Comparison of ENCODE assay signal across 8 mouse cellular contexts in genomic region chr11:69366855-69367615, GRCm38 (mm10). TPM values are rescaled to one million over a fixed set of nuclear protein-coding genes. Genes with fewer than 3 reads are reported as not detected.
DNase-seq lines count a peak whose midpoint lies in the region; ATAC-seq and TF ChIP-seq lines count a peak whose summit lies in the region.

No protein-coding gene starts in this region.

- H3K9ac ChIP-seq in limb, embryonic 14.5 days (ENCODE audit: low read depth, low read length, severe bottlenecking), result peak overlapping the region; percentile 100

- peak overlapping the region; percentile 94 for H3K4me2 ChIP-seq in limb, embryonic 14.5 days (replicated peaks; ENCODE audit: low read depth, low read length, severe bottlenecking)

- H3K4me3 ChIP-seq in E14TG2a.4 (replicated peaks; ENCODE audit: low read length), result 0 out of 2 replicates have a peak overlapping the region, but pooled peaks have one; percentile 7
- H3K4me3 ChIP-seq in hindbrain, embryonic 10.5 days, result peak overlapping the region; percentile 89
- H3K4me3 ChIP-seq in limb, embryonic 14.5 days (replicated peaks; ENCODE audit: low read length), result peak overlapping the region; percentile 94

- peaks cover 61% of the 10 kb centered on the region for H3K4me1 ChIP-seq in E14TG2a.4 (replicated peaks; ENCODE audit: low read depth, low read length)
- peaks cover 81% of the 10 kb centered on the region for H3K4me1 ChIP-seq in hindbrain, embryonic 10.5 days (replicated peaks)
- peaks cover 46% of the 10 kb centered on the region for H3K4me1 ChIP-seq in limb, embryonic 14.5 days (ENCODE audit: control insufficient read depth, insufficient read depth, low read length)

- TF ChIP-seq CTCF in E14TG2a.4 (conservative IDR thresholded peaks at IDR 0.05; ENCODE audit: low read length), result no peak

- DNase-seq in left cerebral cortex, adult 18-20 months (ENCODE audit: low spot score in 2 of 2), result peak; percentile 21 to 31
- no peak for DNase-seq in left cerebral cortex, adult 11 months (ENCODE audit: low spot score)
- peak; percentile 48 for DNase-seq in embryo, embryonic 9.5 days (ENCODE audit: extremely low spot score)
- peak; percentile 56 for DNase-seq in hindbrain, embryonic 10.5 days (ENCODE audit: low spot score)
- DNase-seq in limb, embryonic 14.5 days (ENCODE audit: low spot score), result peak; percentile 33
- peak; percentile 51 for DNase-seq in neural tube, embryonic 10.5 days (ENCODE audit: extremely low spot score, low spot score)
- no peak for DNase-seq in layer of hippocampus, adult 18-20 months (ENCODE audit: low spot score in 2 of 2)

- WGBS in hindbrain, embryonic 10.5 days, result under 1% methylated on average over 22 of the region's 22 CpGs
- under 1% methylated on average over 22 of the region's 22 CpGs for WGBS in limb, embryonic 14.5 days

- peak overlapping the region; percentile 100 for H3K27ac ChIP-seq in hindbrain, embryonic 10.5 days
- H3K27ac ChIP-seq in limb, embryonic 14.5 days (replicated peaks; ENCODE audit: low read depth, low read length), result peak overlapping the region; percentile 100

- ATAC-seq in limb, embryonic 14.5 days (ENCODE audit: low FRiP score, low read depth), result no peak

- H3K27me3 ChIP-seq in E14TG2a.4 (ENCODE audit: insufficient read depth, low read length), result peaks cover 71% of the 10 kb centered on the region
- no peaks in the 10 kb centered on the region for H3K27me3 ChIP-seq in hindbrain, embryonic 10.5 days (ENCODE audit: insufficient read depth, poor library complexity, severe bottlenecking)
- no peaks in the 10 kb centered on the region for H3K27me3 ChIP-seq in limb, embryonic 14.5 days (ENCODE audit: control insufficient read depth, insufficient read depth, low read length)

- H3K36me3 ChIP-seq in E14TG2a.4 (ENCODE audit: insufficient read depth, low read length), result no peaks in the 10 kb centered on the region
- H3K36me3 ChIP-seq in hindbrain, embryonic 10.5 days, result peaks cover 24% of the 10 kb centered on the region
- H3K36me3 ChIP-seq in limb, embryonic 14.5 days (ENCODE audit: control insufficient read depth, insufficient read depth, low read length), result peaks cover 25% of the 10 kb centered on the region

- no peaks in the 10 kb centered on the region for H3K9me3 ChIP-seq in E14TG2a.4 (ENCODE audit: low read length)
- H3K9me3 ChIP-seq in hindbrain, embryonic 10.5 days, result no peaks in the 10 kb centered on the region
- no peaks in the 10 kb centered on the region for H3K9me3 ChIP-seq in limb, embryonic 14.5 days (ENCODE audit: control insufficient read depth, low read length)

- no peak for TF ChIP-seq POLR2A in limb, embryonic 14.5 days (IDR thresholded peaks at IDR 0.05; ENCODE audit: borderline replicate concordance, extremely low read depth, insufficient read depth, insufficient read length)

RNA-seq across cellular contexts. Expression of gene Chd3, which starts 2.2 kb away (rescaled TPM):
- 100 to 1,000 TPM; 346 to 387 TPM for total RNA-seq in left cerebral cortex, adult 18-20 months (2021)
- 45.1 and 46.9 TPM in 2 replicates for polyA plus RNA-seq in hindbrain, embryonic 10.5 days (2016; fragmentation: Nextera tagmentation; extraction: Ambion mirVana)
- 425 and 497 TPM in 2 replicates for polyA plus RNA-seq in limb, embryonic 14.5 days (2012; rRNA removed)
- 97.8 and 113 TPM in 2 replicates for polyA plus RNA-seq in limb, embryonic 14.5 days (2014; fragmentation: Nextera tagmentation; extraction: Ambion mirVana)
- total RNA-seq in layer of hippocampus, adult 18-20 months (2021), result 100 to 1,000 TPM; 531 to 556 TPM

RNA-seq across cellular contexts. Expression of gene Rnf227, which starts 26.8 kb away (rescaled TPM):
- 100 to 1,000 TPM; 186 to 190 TPM for total RNA-seq in left cerebral cortex, adult 18-20 months (2021)
- 18.0 and 19.9 TPM in 2 replicates for polyA plus RNA-seq in hindbrain, embryonic 10.5 days (2016; fragmentation: Nextera tagmentation; extraction: Ambion mirVana)
- polyA plus RNA-seq in limb, embryonic 14.5 days (2012; rRNA removed), result 10.5 and 12.2 TPM in 2 replicates
- polyA plus RNA-seq in limb, embryonic 14.5 days (2014; fragmentation: Nextera tagmentation; extraction: Ambion mirVana), result 13.6 and 17.8 TPM in 2 replicates
- total RNA-seq in layer of hippocampus, adult 18-20 months (2021), result 100 to 1,000 TPM; 124 to 132 TPM

RNA-seq across cellular contexts. Expression of gene Naa38, which starts 28.3 kb away (rescaled TPM):
- 100 to 1,000 TPM; 117 to 120 TPM for total RNA-seq in left cerebral cortex, adult 18-20 months (2021)
- 148 and 159 TPM in 2 replicates for polyA plus RNA-seq in hindbrain, embryonic 10.5 days (2016; fragmentation: Nextera tagmentation; extraction: Ambion mirVana)
- polyA plus RNA-seq in limb, embryonic 14.5 days (2012; rRNA removed), result 127 and 131 TPM in 2 replicates
- 161 and 171 TPM in 2 replicates for polyA plus RNA-seq in limb, embryonic 14.5 days (2014; fragmentation: Nextera tagmentation; extraction: Ambion mirVana)
- total RNA-seq in layer of hippocampus, adult 18-20 months (2021), result 100 to 1,000 TPM; 107 to 123 TPM

RNA-seq across cellular contexts. Expression of gene Cyb5d1, which starts 28.4 kb away (rescaled TPM):
- 10 to 100 TPM; 42.7 to 48.1 TPM for total RNA-seq in left cerebral cortex, adult 18-20 months (2021)
- polyA plus RNA-seq in hindbrain, embryonic 10.5 days (2016; fragmentation: Nextera tagmentation; extraction: Ambion mirVana), result 47.2 and 51.7 TPM in 2 replicates
- polyA plus RNA-seq in limb, embryonic 14.5 days (2012; rRNA removed), result 29.5 and 32.7 TPM in 2 replicates
- 22.3 and 27.3 TPM in 2 replicates for polyA plus RNA-seq in limb, embryonic 14.5 days (2014; fragmentation: Nextera tagmentation; extraction: Ambion mirVana)
- 10 to 100 TPM; 47.8 to 51.2 TPM for total RNA-seq in layer of hippocampus, adult 18-20 months (2021)

RNA-seq across cellular contexts. Expression of gene Tmem88, which starts 31.0 kb away (rescaled TPM):
- total RNA-seq in left cerebral cortex, adult 18-20 months (2021), result 1 to 10 TPM; 3.4 to 3.7 TPM
- polyA plus RNA-seq in hindbrain, embryonic 10.5 days (2016; fragmentation: Nextera tagmentation; extraction: Ambion mirVana), result 22.1 and 22.2 TPM in 2 replicates
- polyA plus RNA-seq in limb, embryonic 14.5 days (2012; rRNA removed), result 17.0 and 23.7 TPM in 2 replicates
- 18.7 and 18.9 TPM in 2 replicates for polyA plus RNA-seq in limb, embryonic 14.5 days (2014; fragmentation: Nextera tagmentation; extraction: Ambion mirVana)
- 1 to 10 TPM; 2.5 to 2.7 TPM for total RNA-seq in layer of hippocampus, adult 18-20 months (2021)

Comparison
In these comparisons a context has a peak if more than half of its experiments do, and no peak if none do; other contexts are left out.
1. DNase-seq: peak in left cerebral cortex, adult 18-20 months (2 of 2), embryo, embryonic 9.5 days (single experiment), hindbrain, embryonic 10.5 days (single experiment), limb, embryonic 14.5 days (single experiment) and neural tube, embryonic 10.5 days (single experiment); none in left cerebral cortex, adult 11 months (single experiment) and layer of hippocampus, adult 18-20 months (0 of 2).
2. H3K4me3 ChIP-seq: peak in every context shown above with its lines; median percentile 94 in limb, embryonic 14.5 days; 89 in hindbrain, embryonic 10.5 days; 7 in E14TG2a.4.